Mouse (Mus musculus): Measurements from ENCODE around the gene Lbhd2.

DNA sequence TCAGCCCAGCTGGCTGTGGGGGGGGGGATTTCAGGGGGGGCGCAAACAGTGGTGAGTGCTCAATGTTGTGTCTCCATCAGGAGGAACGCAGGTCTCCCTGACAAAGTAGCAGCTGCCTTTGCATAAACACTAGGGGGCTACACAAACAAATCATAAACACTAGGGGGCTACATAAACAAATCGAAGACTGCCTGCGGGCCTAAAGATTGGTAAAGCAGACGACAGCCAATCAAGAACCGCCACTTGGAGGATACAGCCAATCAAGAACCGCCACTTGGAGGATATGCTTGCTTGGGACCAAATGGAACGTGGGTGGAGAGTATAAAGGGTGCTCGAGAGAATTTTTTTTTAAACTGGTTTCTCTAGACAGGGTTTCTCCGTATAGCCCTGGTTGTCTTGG lies 1.7 kb upstream of the Lbhd2 start:
- TF ChIP-seq TAL1 (IDR thresholded peaks at IDR 0.05; ENCODE audit: low read length) (no peak), GATA1 (IDR thresholded peaks at IDR 0.05; ENCODE audit: low read length) (no peak)
